Mouse (Mus musculus) frontal cortex, postnatal 10 days (tissue): ENCODE measurements around the gene Spsb4.
A peak's percentile ranks its signal among the peaks of the same experiment; 100 is the strongest.

ENCODE experiments used
- DNase-seq, 2 experiments: peaks; one replicate each; pipeline ENCODE4 v3.0.0; 2022; ENCODE audit warnings: low spot score in 2 of 2, mixed read lengths in 1 of 2

Gene Spsb4

DNA sequence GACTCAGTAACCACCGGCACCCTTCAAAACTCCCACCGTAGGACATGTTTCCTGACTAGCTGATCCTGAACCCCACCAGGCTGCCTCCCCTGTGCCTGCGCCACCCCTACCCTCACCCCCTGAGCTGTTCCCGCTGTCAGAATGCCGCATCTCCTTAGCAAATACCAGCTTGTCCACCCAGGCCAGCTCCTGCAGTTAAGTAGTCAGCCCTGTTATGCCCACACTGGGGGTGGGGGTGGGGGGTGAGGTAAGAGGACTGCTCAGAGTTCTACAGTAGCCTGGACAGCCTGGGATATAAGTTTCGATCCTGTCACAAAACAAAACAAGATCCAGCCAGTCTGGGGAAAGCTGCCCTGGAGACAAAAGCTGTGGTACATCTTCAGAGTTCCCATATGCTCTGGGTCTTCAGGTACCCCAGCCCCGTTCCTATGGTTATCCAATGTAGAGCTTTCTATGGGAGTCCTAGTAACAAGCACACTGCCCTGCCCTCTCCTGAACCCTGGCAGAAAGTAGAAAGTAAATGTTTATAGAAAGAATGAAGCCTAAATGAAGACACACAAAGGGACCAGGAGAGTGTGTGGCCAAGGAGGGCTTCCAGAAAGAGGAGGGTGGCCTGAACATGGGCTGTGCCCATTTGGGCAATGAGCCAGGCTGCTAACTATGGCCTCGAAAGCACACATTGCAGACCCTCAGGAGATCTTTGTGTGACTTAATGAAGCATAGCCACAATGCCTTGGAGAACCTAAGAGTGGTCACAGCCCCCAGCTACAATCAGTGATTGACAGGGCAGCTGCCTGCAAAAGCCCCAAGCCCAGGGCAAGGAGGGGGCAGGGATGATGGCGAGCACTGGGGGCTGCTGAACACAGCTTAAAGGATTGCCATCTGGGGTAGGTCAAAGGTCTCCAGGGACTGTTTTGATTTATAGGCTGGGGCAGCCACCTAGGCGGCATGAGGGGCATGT is 38.3 kb downstream of the Spsb4 start:
- DNase-seq: no peak

DNA sequence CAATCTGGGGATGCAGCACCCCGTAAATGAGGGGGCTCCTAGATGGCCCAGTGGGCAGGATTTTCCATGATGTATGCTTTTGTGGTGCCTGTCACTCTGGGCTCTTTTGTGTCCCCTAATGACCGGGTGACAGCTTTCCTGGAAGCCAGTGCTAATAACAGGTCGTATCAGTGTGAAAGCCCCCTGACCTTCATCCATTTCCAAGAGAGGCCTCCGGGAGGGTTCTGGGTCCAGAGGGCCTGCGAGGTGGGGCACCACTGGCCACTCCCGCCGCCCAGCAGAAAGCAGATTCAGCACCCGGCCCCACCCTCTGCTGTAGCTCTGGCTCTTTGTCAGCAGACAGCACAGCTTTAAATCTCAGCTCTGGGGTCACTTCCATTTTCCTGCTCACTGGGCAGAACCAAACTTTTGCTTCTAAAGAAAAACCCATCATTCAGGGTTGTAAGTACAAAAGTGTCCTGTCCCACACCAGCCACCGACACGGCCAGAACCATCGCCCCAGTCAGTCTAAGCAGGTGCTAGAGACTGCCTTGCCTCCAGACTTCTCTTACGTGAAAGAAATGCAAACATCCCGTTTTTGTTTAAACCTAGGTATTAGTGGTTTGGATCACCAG is 39.1 kb downstream of the Spsb4 start:
- no peak for DNase-seq

DNA sequence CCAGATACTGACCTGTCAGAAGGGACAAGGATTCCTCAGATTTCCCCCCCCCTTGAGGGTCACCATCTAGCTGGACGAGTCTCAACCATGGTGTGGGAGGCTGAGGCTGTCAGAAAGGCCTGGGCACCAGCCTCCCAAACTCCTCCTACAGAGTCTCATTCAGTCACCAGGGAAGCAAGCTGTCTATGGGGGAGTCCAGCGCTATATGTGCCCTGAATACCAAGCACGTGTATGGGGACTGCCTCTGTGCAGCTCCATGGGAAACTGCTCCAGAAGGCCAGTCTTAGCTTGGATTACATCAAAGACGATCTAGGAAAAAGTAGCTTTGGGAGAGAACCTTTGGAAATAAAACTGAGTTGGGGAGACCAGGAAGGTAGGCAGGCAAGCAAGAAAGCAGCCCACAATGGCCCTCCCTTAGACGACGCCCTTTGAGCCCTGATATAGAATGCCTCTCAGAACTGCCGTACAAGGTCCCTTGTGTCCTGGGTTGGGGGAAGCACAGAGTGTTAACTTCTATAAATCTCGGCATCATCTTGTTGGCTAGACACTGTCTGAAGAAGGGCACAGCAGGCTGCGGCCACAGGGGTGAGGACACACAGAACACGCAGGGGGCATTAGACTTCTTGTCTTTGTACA is 40.4 kb downstream of the Spsb4 start:
- DNase-seq: no peak

DNA sequence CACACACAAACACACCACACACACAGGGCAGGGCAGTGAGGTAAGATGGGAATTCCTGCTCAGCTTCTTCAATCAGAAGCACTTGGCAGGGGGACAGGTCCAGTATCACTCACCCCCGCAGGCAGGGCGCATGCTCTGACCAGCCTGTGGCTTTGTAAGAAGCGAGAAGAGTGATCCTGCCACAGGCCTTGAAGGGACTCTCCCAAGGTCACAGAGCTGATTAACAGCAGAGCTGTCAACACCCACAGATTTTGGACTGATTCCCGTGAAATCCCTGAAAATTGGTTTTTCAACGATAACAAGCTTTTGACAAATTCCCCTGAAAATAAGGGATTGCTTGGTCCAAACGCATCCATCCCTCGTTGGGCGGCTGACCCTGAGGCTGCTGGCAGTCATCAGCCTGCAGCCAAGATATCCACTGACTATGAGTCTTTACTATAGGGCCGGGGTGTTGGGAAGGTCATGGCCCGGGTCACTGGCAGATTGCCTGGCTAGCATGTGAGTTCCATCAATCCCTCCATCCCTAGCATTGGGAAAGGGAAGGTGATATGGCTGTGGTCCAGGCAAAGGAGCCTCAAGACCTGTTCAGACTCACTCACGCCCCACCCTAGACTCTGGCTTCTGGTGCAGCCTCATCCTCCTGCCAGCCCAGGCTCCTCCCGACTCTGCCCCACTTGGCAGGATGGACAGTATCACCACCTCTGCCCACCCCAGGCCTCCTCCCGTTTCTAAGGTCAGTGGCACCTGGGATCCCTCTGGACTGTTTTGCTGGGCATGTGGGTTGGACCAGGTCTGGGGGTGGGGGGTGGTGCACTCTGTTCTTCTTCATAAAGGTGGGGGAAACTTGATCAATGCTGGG is 41.1 kb downstream of the Spsb4 start:
- no peak for DNase-seq

DNA sequence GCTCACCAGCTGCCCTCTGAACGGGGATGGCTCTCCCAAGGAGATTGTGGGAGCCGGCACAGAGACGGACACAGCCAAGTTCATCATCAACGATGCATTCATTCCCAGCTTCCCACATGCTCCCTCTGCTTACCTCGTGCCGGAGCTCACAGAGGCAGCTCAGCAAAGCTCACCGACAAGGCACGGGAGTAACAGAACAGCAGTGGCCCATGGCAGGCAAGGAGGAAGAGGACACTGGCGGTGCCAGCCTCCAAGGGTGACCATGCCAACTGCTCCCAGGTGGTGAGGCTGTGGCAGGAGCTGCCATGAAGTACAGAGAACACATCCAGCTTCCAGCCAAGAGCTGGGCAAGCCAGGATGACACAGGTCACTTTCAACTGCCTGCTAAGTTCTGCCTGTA is 45.6 kb downstream of the Spsb4 start:
- no peak for DNase-seq

DNA sequence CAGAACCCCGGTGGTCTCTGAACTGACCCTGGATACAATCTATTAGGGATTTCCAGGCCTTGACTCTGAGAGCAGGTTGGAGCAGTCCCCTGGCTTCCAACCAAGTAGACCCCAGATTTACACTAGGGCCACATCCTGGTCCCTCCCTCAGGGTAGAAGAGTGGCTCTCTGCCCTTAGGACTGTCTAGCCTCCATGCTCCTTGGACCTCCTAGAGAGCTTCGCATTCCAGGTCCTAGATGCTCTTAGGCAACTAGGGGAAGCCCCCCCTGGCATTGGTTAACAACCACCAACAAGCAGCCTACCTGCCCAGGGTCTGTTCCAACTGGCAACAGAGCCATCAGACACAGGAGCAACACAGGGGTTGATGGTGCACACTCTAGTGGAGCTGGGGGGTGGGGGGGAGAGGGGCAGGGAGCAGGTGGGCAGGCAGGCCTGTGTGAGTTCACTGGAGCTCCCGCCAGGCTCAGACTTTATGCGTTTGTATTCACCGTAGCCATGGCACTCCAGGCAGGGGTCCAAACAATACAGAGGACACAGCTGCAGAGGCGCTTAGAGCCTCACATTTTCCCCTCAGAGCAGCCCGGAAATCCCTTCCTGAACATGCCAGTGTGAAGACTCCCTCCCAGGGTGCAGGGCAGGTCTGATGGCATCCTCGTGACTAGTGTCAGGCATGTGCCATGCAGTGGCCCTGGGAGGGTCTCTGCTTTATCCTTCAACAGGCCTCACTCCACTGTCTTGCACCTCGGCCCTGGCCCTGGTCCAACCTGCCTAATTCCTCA is 46.8 kb downstream of the Spsb4 start:
- DNase-seq: peak; percentile 33 to 46

DNA sequence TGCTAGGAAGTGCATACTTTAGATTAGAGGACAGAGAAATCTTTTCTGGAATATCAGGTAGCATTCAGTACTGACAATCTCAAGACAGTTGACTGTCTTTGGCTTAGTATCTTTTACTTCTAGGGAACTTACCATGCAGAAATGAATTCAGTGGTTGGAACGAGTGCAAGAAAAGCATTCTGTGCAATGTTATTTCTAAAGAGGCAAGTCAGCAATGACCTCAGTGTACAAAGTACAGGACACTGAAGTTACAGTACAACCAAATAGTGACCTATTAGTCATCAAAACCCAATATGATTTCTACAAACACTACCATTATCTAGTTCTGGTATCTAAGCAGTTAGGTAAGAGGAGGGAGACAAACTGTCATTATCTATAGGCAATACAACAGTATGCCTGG is 51.1 kb downstream of the Spsb4 start:
- no peak for DNase-seq

DNA sequence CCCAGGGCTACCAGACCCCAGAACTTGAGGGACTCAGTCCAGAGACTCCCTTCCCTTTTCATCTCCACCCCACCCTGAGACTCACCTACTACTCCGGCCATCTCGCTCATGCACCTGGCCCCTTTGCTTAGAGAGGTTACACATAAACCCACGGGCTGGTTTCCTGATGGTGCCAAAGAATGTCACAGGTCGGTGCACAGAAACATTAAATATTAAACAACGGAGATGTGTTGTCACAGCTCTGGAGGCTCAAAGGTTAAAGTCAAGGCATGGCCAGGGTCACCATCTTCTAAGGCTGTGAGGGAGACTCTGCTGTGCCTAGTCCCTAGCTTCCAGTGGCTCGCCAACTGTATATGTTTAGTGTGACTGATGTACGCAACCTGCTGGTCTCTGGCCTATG is 52.2 kb downstream of the Spsb4 start:
- no peak for DNase-seq

DNA sequence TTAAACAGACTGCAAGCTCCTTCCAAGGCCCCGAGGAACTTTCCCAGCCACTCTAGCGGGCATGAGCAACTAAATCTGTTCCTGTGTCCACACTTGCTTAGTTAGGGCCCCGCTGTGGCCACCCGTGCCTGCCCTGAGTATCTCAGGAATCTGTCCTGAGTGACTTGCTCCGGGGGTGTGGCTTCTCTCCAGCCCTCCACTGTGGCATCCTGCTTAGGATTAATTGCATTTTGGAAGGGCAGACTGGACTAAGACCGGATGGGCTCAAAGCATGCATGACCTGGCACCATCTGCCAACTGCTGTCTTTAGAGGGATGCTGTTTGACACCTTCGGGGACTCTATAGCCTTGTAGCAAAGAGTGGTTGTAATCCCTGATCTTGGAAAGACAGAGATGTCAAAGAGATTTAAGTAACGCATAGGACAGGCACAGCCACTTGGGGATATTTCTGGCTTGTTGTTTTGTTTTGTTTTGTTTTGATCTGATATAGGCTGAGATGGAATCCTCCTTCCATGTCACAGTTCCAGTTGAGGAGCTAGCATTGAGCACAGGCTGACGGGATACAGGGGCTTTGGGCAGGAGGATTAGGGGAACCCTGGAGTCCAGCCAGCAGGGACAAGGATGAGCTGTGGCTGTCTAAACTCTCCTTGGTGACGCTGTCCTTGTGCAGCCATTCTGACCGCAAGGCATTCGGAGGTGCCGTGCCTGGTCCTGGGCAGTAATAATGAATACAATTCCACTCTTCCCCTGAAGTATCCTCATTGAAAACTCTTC is 55.0 kb downstream of the Spsb4 start:
- DNase-seq: no peak

DNA sequence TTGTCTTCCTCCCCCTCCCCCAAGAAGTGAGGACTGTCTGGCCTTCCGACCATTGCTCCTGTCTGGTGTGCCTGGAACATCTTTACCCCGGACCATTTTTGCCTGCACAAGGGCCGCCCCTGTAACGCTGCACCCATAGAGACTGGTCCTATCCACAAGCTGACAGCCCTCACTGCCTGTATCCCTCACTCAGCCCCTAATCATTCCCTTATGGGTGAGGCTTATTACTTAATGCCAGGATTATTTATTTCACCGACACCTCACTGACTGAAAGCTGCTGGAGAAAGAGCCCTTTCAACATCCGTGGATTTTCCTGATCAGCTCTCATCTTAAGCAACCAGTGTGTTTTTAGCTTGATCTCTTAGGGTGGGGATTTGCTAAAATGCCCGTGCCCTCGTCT is 55.9 kb downstream of the Spsb4 start:
- DNase-seq: no peak

DNA sequence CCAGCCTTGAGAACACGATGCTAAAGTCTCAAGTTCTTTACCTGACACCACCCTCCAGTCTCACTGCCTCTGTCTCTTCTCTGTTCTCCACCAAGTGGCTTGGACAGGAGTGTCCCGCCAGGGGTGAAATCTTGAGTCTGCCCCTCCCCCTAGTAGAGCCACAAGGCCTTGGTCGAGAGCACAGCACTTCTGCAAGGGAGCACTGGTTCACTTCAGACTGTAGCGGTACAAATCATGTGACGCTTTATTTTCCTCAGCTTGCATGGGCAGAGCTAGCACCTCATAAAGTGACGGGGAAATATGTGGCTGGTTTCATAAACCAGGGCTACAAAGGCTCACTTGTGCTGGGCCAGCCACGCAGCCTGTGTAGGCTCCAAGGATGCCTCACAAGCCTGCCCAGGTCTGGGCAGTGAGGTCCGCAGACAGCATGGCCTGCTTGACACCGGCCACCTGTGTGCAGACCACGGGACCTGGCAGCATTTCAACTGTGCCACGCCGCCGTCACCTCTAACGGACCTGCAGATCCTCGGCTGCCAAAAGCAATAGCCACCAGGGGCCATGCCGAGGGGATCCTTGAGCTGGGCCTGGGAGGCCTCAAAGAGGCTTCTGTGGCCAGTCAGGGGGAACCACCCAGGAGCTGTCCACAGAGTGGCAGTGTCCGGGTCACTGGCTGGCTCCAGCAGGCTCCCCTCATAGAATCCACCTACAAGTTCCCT is 56.5 kb downstream of the Spsb4 start:
- DNase-seq: no peak

DNA sequence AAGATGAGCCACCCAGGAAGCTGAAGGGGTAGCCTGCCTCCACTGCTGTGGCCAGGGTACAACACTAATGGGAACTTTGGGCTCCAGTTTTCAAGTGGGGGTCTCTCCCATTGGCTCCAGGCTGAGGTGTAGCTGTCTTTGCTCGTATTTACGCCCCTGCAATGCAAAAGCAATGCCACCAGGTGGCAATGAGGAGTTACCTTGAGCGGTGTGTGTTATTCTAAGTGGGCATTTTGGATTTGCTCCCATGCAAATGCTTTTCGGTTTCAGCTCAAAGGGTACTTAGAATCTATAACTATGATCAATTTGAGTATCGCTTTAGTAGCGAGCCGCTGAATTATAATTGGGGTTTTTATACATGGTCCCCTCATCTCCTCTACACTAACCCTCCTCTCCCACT is 57.6 kb downstream of the Spsb4 start:
- DNase-seq: peak in 1 of 2 experiments; percentile 46

DNA sequence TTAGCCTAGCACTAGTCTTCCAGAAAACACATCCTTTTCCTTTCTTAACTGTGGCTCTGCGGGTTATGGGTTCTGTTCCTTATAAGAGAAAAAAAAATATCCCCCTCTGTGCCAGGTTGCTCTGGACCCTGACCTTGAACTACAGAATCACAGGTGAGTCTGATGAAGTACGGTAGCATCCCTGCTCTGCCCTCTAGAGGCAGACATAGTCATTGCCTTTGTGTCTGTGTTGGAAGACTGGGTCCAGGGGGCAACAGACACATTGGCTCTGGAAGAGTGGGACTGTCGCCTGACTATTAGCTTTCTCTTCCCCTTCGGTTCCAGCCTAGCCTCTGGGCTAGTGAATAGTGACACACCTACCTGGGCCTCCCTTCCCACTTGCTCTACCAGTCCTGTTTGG is 58.4 kb downstream of the Spsb4 start:
- no peak for DNase-seq

DNA sequence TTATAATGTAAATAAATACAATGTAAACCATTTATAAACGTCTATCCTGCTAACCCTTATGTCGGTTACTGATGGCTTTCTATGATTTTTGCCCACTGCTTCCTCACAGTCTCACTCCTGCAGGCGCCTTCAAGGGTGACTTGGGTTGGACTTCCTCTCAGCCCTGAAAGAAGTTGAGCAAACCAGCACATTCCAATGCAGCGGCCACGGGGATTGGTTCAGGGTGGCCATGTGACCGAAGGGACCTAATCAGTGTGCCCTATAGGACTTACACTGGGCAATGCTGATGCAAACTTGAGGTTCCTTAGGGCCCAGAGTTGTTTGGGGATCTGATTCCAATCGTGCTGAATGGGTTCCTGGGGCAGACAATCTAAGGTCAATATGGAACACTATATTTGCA is 59.2 kb downstream of the Spsb4 start:
- DNase-seq: no peak

DNA sequence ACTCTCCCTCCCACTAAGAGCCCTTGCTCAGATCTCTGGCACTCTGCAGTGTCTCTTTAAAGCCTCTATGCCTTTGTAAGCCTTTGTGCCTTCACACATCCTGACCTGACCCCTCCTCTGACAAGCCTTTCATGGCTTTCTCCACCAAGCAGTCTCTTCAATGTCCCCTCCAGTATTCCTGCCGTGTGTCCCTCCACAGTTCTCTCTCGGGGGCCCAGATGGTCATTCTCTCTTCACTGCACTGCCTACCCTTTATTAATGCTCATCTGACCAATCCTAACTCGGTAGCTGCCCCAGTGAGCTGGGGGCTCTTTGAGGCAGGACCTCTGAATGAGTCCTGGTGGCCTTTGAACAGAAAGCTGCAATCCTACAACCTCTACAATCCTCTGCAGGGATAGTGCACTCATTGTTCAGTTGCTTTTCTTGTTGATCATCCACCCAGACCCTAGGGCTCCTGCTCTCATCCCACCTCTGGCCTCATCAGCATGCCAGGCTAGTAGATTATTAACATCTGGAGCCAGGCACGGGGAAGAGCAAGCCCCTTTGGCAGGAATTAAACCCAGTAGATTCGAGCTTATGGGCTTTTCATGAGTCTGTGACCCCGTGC is 60.5 kb downstream of the Spsb4 start:
- no peak for DNase-seq

DNA sequence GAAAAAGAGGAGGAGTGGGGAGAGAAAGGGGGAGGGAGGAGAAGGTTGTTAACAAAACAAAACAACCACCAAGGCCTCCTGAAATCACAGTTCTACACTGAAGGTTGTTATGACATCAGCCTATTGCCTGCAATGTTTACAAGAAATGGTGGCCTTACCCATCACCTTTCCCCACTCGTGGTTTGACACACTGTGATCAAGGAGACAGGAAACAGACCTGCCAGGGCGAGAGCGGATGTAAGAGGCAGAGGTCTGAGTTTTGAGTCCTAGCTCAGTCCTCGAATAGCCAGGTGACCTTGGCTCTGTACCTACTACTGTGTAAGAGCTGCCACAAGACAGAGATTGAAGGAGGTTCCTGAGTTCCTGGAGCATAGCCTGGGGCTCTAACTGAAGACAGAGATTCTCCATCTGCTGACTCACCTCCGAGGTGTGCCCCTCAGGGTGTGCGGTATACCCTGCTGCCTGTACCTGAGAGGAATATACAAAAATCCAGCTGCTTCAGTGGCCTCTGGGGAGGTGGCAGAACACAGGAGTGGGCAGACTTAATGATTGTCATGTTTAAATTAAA is 61.3 kb downstream of the Spsb4 start:
- no peak for DNase-seq

DNA sequence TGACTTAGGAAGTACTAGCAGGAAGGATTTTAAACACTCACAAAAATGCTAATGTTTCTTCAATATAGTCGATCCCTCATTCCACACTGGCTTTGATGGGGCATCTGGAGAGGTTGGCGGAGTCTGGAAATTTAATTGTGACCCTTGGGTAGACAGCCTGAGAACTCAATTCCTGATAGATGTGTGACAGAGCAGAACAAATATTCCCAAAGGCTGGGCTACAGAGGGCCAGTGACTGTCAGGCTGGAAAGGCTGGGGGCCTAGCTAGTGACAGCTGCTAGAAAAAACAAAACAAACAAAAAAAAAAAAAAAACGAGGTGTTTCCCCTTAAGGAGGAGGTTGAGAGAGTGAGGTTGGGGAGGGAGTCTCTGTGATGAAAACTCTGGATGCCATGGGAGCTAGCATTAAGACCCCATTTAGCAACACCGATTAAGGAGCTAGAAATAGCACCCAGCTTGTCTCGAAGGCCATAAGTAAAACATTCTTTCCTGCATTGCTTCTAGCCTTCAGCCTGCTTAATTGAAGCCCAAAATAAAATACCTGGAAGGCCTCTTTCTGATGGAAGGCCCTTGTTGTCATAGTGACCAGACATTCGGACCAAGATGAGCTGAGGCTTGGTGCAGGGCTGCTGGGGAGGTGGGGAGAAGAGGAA is 61.9 kb downstream of the Spsb4 start:
- no peak for DNase-seq

DNA sequence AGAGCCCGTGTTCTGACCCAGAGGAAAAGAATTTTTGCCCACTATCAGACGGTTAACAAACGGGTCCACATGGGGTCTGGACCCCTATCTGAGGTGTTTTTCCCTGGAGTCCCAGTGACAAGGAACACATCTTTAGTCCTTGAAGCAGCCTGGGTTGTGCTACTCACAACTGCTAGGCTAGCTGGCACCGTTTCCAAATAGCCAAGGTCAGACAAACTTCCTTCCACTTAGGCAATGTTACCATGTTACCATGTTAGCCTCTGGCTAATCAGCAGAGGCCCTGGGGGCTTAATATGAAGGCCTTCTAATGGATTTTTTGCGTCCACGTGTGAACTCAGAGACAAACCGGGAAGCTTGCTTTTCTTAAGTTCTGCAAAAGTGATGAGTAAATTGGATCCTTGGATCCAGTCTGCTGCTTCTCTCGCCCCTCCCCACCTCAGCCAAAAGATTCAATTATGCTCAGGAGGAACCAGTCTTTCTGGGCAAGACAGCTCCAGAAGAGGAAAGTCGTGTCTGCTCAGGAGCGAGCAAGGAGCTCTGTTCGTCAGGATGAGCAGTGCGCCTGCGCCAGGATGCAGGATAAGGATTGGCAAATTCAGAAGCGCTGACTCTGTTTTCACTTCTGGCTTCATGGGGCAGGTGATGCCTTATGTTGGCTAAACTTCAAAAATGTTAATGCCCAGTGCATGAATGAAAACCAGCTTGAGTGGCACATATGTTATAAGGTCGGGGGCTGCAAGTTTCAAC is 64.4 kb downstream of the Spsb4 start:
- no peak for DNase-seq
